Mouse (Mus musculus): ENCODE data around the gene Swsap1. TPM values are rescaled to one million over a fixed set of nuclear protein-coding genes. Genes with fewer than 3 reads are reported as not detected.
A peak's percentile ranks its signal among the peaks of the same experiment; 100 is the strongest.

Gene Swsap1
- polyA plus RNA-seq, 1 experiment, result 8.5 TPM

- H3K9ac ChIP-seq (ENCODE audit: low read depth, poor library complexity, severe bottlenecking), result no peak overlapping the region
- no peak for TF ChIP-seq CTCF (IDR thresholded peaks at IDR 0.05; ENCODE audit: low read depth, low read length)
- TF ChIP-seq POLR2A (IDR thresholded peaks at IDR 0.05; ENCODE audit: insufficient read depth, low read length), result no peak
- no peak for TF ChIP-seq EP300 (IDR thresholded peaks at IDR 0.05; ENCODE audit: insufficient read depth, low read depth, low read length)
- H3K4me1 ChIP-seq (ENCODE audit: control insufficient read depth, insufficient read depth, low read length), result peaks cover 2% of the 10 kb centered on the region
- no peaks in the 10 kb centered on the region for H3K36me3 ChIP-seq (ENCODE audit: control insufficient read depth, insufficient read depth, low read length, poor library complexity, severe bottlenecking)
- no peak overlapping the region for H3K27ac ChIP-seq (ENCODE audit: insufficient read depth, low read length)
- H3K27me3 ChIP-seq (ENCODE audit: control insufficient read depth, insufficient read depth, low read length, poor library complexity, severe bottlenecking), result no peaks in the 10 kb centered on the region
- no peak overlapping the region for H3K4me3 ChIP-seq (ENCODE audit: low read depth, low read length)
- H3K9me3 ChIP-seq (replicated peaks; ENCODE audit: control insufficient read depth, insufficient read depth, low read length, poor library complexity, severe bottlenecking), result no peaks in the 10 kb centered on the region
Observed at GRCm38 (mm10) chr9:21938234-21938855, 17.2 kb upstream of the Swsap1 start.

DNA sequence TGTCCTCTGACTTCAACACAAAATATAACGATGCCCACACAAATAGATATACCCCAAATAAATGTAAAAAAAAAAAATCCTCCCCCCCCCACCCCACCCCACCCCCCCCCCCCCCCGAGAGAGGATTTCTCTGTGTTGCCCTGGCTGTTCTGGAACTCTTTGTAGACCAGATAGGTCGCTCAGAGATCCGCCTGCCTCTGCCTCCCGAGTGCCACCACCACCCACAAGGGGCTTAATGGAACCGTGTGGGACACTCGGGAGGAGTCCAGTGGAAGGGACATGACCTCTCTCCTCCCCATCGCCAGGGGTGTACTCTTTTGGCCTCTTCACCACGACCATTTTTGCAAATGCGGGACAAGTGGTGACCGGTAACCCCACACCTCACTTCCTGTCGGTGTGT lies 12.5 kb upstream of the Swsap1 start:
- H3K27me3 ChIP-seq (ENCODE audit: control insufficient read depth, insufficient read depth, low read length, poor library complexity, severe bottlenecking), result no peaks in the 10 kb centered on the region
- H3K27ac ChIP-seq (ENCODE audit: insufficient read depth, low read length), result no peak overlapping the region
- H3K4me3 ChIP-seq (ENCODE audit: low read depth, low read length), result peak overlapping the region; percentile 10
- TF ChIP-seq POLR2A (IDR thresholded peaks at IDR 0.05; ENCODE audit: insufficient read depth, low read length) (no peak), CTCF (IDR thresholded peaks at IDR 0.05; ENCODE audit: low read depth, low read length) (no peak), EP300 (IDR thresholded peaks at IDR 0.05; ENCODE audit: insufficient read depth, low read depth, low read length) (no peak)
- H3K9ac ChIP-seq (ENCODE audit: low read depth, poor library complexity, severe bottlenecking), result no peak overlapping the region
- H3K9me3 ChIP-seq (replicated peaks; ENCODE audit: control insufficient read depth, insufficient read depth, low read length, poor library complexity, severe bottlenecking), result no peaks in the 10 kb centered on the region
- no peaks in the 10 kb centered on the region for H3K36me3 ChIP-seq (ENCODE audit: control insufficient read depth, insufficient read depth, low read length, poor library complexity, severe bottlenecking)
- H3K4me1 ChIP-seq (ENCODE audit: control insufficient read depth, insufficient read depth, low read length), result peaks cover 4% of the 10 kb centered on the region

DNA sequence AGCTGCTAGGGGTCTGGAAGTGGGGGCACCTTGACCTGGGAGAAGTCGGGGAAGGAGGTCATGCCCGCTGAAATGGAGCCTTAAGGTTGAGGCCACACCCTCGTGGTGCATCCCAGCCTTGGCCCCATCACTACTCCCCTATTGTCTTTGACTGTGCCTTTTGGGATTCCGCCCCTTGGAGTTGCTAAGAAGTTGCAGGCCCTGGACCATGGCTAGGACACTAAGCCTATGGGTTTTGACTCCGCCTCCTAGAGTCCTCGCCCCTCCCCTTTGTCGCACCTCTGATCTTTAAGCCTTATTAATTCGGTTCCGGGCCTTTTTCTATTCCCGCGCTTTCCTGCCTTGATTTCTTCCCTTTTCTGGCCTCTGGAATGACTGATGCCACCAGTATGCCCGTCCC lies 11.9 kb upstream of the Swsap1 start:
- TF ChIP-seq CTCF (IDR thresholded peaks at IDR 0.05; ENCODE audit: low read depth, low read length), result no peak
- no peak for TF ChIP-seq POLR2A (IDR thresholded peaks at IDR 0.05; ENCODE audit: insufficient read depth, low read length)
- no peak for TF ChIP-seq EP300 (IDR thresholded peaks at IDR 0.05; ENCODE audit: insufficient read depth, low read depth, low read length)
- H3K4me3 ChIP-seq (ENCODE audit: low read depth, low read length), result no peak overlapping the region

GRCm38 (mm10) chr9:21944267-21944666 lies 11.3 kb upstream of the Swsap1 start:
- Histone ChIP-seq H3K4me1 (ENCODE audit: control insufficient read depth, insufficient read depth, low read length) (peaks cover 4% of the 10 kb centered on the region), H3K9me3 (replicated peaks; ENCODE audit: control insufficient read depth, insufficient read depth, low read length, poor library complexity, severe bottlenecking) (no peaks in the 10 kb centered on the region), H3K36me3 (ENCODE audit: control insufficient read depth, insufficient read depth, low read length, poor library complexity, severe bottlenecking) (no peaks in the 10 kb centered on the region), H3K4me3 (ENCODE audit: low read depth, low read length) (no peak overlapping the region), H3K27ac (ENCODE audit: insufficient read depth, low read length) (no peak overlapping the region), H3K9ac (ENCODE audit: low read depth, poor library complexity, severe bottlenecking) (no peak overlapping the region), H3K27me3 (ENCODE audit: control insufficient read depth, insufficient read depth, low read length, poor library complexity, severe bottlenecking) (no peaks in the 10 kb centered on the region)
- TF ChIP-seq EP300 (IDR thresholded peaks at IDR 0.05; ENCODE audit: insufficient read depth, low read depth, low read length), result no peak
- no peak for TF ChIP-seq CTCF (IDR thresholded peaks at IDR 0.05; ENCODE audit: low read depth, low read length)
- TF ChIP-seq POLR2A (IDR thresholded peaks at IDR 0.05; ENCODE audit: insufficient read depth, low read length), result no peak

More for the DNA sequence above, 11.9 kb upstream of the Swsap1 start:
- Histone ChIP-seq H3K27ac (ENCODE audit: insufficient read depth, low read length) (no peak overlapping the region), H3K4me1 (ENCODE audit: control insufficient read depth, insufficient read depth, low read length) (peaks cover 4% of the 10 kb centered on the region), H3K36me3 (ENCODE audit: control insufficient read depth, insufficient read depth, low read length, poor library complexity, severe bottlenecking) (no peaks in the 10 kb centered on the region), H3K9me3 (replicated peaks; ENCODE audit: control insufficient read depth, insufficient read depth, low read length, poor library complexity, severe bottlenecking) (no peaks in the 10 kb centered on the region), H3K27me3 (ENCODE audit: control insufficient read depth, insufficient read depth, low read length, poor library complexity, severe bottlenecking) (no peaks in the 10 kb centered on the region), H3K9ac (ENCODE audit: low read depth, poor library complexity, severe bottlenecking) (no peak overlapping the region)

DNA sequence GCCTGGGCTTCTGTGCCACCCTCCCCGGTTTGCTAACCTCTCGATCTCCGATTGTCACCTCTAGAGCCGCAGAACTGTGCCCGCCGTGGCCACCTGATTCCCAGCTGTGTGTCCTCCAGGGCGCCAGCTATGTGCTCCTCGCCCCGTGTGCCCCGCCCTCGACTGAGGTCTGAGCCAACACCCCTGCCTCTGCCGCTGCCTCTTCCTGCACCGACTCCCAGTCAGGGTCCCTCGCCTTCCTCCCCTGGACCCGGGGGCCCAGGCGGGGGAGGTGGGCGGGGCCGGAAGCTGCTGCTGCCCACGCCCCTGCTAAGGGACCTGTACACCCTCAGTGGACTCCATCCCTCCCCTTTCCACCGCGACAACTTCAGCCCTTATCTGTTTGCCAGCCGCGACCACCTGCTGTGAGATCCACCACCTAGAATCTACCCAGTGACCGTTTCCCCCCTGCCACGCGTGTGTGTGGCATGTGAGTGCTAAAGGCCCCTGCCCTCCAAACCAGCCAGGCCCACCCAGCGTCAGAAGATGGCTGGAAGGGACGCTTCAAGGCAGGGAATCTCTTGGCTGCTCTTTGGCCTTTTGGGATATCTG lies 7.9 kb upstream of the Swsap1 start:
- Histone ChIP-seq H3K4me1 (ENCODE audit: control insufficient read depth, insufficient read depth, low read length) (peaks cover 4% of the 10 kb centered on the region), H3K36me3 (ENCODE audit: control insufficient read depth, insufficient read depth, low read length, poor library complexity, severe bottlenecking) (no peaks in the 10 kb centered on the region), H3K4me3 (ENCODE audit: low read depth, low read length) (peak overlapping the region; percentile 39), H3K27ac (ENCODE audit: insufficient read depth, low read length) (no peak overlapping the region), H3K9ac (ENCODE audit: low read depth, poor library complexity, severe bottlenecking) (peak overlapping the region; percentile 8; the same call in 1 of the 2 replicates), H3K9me3 (replicated peaks; ENCODE audit: control insufficient read depth, insufficient read depth, low read length, poor library complexity, severe bottlenecking) (no peaks in the 10 kb centered on the region), H3K27me3 (ENCODE audit: control insufficient read depth, insufficient read depth, low read length, poor library complexity, severe bottlenecking) (no peaks in the 10 kb centered on the region)
- TF ChIP-seq POLR2A (IDR thresholded peaks at IDR 0.05; ENCODE audit: insufficient read depth, low read length), result no peak

DNA sequence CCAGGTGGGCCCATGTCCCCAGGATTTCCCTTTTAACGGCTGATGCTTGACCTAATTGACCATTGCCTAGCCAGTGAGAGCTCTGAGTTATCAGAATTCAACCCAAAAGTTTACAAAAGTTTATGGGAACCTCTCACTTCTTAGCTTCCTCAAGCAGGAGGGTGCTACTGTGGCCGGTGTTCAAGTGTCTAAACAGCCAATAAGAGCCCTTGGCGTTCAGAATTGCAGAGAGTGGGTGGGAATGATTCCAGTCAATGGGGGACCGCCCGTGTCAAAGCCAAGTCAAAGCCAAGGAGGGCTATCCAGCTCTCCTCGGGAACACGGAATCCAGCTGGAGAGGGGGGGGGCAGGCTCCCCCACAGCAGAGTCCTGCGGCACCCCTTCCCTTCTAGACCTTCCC lies 7.4 kb upstream of the Swsap1 start:
- Histone ChIP-seq H3K27me3 (ENCODE audit: control insufficient read depth, insufficient read depth, low read length, poor library complexity, severe bottlenecking) (no peaks in the 10 kb centered on the region), H3K4me3 (ENCODE audit: low read depth, low read length) (no peak overlapping the region), H3K9me3 (replicated peaks; ENCODE audit: control insufficient read depth, insufficient read depth, low read length, poor library complexity, severe bottlenecking) (no peaks in the 10 kb centered on the region), H3K4me1 (ENCODE audit: control insufficient read depth, insufficient read depth, low read length) (peaks cover 4% of the 10 kb centered on the region), H3K27ac (ENCODE audit: insufficient read depth, low read length) (no peak overlapping the region), H3K36me3 (ENCODE audit: control insufficient read depth, insufficient read depth, low read length, poor library complexity, severe bottlenecking) (no peaks in the 10 kb centered on the region), H3K9ac (ENCODE audit: low read depth, poor library complexity, severe bottlenecking) (no peak overlapping the region)
- TF ChIP-seq CTCF (IDR thresholded peaks at IDR 0.05; ENCODE audit: low read depth, low read length) (no peak), POLR2A (IDR thresholded peaks at IDR 0.05; ENCODE audit: insufficient read depth, low read length) (no peak), EP300 (IDR thresholded peaks at IDR 0.05; ENCODE audit: insufficient read depth, low read depth, low read length) (no peak)
